Mouse (Mus musculus) WW6 (cell line): ENCODE measurements around the gene Ggps1.
"Not testable (repeated sequence)": the region's sequence is repeated elsewhere in the genome, so short reads cannot be mapped to it uniquely, and the experiment has no call there.

Experiments
- DNase-seq: peaks from one replicate; pipeline ENCODE4 v3.0.0-alpha.2; 2013; ENCODE audit warnings: low read depth, low spot score

The Ggps1 gene

DNA sequence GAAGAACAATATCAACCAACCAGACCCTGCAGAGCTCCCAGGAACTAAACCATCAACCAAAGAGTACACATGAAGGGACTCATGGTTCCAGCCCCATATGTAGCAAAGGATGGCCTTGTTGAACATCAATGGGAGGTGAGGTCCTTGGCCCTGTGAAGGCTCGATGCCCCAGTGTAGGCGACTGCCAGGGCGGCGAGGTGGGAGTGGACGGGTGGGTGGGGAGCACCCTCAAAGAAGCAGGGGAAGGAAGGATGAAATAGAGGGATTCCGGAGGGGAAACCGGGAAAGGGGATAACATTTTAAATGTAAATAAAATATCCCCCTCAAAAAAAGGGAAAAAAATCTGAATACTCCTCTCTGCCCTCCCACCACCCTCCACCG is 24.4 kb downstream of the Ggps1 start:
- no peak for DNase-seq

DNA sequence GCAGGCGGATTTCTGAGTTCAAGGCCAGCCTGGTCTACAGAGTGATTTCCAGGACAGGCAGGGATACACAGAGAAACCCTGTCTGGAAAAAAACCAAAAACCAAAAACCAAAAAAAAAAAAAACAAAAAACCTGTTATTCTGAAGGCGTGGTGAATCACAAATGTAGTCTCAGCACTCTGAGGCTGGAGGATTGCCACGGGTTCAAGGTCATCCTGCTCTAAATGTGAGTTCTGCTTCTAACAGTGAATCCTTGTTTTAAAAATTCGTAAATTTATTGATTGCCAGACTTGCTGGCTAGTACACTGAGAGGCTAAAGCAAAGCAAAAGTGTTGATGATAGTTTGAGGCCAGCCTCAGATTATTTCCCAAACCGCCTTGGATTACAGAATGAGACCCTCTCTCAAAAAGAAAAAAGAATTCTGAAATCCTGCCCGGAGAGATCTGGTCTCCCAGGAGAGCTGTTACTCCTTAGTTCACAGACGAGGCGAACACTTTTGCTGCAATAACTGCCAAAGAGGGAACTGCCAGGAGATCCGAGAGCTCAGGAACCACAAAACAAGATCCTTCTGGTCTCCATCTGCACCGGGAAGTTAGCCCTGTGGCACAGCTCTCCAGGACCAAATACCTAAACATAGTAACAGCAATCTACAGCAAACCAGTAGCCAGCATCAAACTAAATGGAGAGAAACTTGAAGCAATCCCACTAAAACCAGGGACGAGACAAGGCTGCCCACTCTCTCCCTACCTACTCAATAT is 27.2 kb downstream of the Ggps1 start:
- no peak for DNase-seq

DNA sequence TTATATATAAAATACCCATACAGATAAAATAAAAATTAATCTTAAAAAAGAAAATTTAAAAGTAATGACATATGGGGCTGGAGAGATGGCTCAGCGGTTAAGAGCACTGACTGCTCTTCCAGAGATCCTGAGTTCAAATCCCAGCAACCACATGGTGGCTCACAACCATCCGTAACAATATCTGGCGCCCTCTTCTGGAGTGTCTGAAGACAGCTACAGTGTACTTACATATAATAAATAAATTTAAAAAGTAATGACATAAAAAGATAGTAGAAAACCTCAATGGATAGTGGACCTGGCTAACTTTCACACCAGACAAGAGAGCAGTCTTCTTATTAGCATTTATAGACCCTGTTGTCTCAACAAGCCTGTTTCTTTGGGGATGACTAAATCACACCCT is 27.9 kb downstream of the Ggps1 start:
- not testable (repeated sequence) for DNase-seq

DNA sequence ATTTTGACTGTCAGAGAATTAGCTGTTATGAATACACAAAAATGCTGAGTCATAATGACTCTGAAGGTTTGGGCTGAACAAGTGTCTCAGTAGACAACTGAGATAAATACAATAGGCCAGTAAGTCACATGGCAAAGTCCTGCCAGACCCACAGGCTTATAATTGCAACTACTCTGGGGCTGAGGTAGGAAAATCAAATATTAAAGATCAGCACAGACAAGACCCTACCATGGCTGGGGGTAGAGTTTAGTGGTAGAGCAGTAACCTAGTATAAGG is 29.3 kb downstream of the Ggps1 start:
- no peak for DNase-seq

DNA sequence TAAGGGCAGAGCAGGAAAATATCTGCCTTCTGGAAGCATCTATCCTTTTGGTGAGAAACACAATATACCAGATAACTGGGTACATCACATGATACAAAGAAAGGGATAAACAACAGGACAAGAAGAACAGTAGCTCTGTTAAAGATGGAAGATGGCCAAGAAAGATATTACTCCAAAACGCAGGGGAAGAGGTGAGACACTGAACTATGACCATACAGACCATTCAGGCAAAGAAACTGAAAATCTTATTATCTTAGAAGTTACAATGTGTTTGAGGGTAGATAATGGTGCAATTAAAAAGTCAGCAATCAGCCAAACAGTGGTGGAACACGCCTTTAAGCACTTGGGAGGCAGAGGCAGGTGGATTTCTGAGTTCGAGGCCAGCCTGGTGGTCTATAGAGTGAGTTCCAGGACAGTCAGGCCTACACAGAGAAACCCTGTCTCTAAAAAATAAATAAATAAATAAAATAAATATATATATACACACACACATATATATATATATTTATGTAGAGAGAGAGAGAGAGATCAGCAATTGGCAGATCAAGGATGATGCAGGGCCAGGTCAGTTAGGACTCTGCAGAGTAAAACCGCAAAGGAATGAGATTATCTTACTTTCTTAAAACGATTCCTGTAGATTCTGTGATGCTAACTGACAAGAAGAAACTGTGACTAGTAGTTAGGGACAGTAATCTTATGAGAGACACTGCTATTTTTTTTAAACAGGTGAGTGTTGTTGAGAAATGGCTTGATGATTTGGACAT is 29.8 kb downstream of the Ggps1 start:
- DNase-seq, result no peak

DNA sequence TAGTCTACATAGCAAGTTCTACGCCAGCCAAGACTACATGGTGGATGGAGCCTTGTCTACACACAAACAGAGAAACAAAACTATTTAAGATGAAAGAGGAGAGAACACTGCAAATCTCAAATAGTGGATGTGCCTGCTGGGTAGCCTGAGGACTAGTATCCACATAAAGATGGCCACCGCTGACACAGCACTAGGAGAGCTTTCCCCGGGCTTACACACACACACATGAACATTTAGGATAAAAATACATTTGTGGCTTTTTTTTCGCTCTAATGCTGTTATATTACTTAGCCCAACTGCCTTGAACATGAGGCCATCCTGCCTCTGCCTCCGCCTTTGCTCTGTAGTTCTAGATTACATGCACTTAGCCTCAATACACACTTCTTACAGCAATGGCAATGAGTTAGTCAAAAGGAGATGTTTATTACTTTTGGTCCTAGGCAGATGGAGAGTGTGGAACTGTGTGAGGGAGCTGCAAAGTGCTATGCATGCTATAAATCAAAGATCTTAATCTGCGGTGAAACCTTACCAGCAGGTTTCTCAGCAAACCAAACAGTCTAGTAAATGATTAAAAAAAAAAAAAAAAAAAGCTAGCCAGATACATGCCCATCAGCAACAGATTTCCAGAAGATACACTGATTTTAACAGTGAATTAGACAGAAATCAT is 37.0 kb downstream of the Ggps1 start:
- no peak for DNase-seq

DNA sequence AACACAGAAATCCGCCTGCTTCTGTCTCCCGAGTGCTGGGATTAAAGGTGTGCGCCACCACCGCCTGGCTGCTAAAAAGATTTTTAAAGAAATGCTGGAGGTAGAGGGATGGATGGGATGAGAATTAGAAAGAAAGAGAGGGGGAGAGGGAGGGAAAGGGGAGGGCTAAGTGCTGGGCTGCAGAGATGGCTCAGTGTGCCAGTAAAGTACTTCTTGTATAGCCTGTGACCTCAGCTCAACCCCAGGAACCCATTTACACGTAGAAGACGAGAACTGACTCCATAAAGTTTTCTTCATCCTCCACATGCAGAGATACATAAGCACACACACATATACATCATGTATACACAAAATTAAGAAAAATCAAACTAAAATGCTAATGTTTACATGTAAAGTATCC is 37.7 kb downstream of the Ggps1 start:
- DNase-seq, result no peak

DNA sequence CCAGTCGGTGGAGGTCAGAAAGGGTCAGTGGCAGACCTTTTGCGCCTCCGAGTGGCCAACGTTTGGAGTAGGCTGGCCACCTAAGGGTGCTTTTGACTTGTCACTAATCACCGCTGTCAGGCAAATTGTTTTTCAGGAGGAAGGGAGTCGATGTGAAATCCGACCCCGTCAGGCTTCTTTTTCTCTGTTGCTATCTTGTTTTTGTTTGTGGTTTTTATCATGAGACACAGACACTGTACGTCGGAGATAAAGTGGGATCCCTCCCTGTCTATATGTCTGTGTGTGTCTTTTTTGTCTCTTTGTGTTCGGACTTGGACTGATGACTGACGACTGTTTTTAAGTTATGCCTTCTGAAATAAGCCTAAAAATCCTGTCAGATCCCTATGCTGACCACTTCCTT is 41.9 kb downstream of the Ggps1 start:
- not testable (repeated sequence) for DNase-seq

DNA sequence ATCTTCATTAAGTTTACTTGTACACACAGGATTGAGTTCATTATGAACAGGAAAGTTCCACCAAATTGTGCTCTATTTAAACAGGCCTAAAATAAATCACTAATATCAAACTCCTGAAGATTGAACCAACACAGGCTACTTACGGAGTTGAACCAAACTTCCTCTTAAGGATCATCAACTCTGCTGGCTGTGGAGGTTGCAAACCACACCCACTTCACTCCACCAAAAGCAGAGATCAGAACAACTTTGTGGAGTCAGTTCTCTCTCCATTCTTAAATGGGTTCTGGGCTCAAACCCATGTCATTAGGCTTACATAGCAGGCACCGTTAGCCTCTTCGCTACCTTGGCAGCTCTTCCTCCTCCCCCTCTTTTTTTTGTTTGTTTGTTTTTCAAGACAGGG is 44.4 kb downstream of the Ggps1 start:
- DNase-seq, result no peak

DNA sequence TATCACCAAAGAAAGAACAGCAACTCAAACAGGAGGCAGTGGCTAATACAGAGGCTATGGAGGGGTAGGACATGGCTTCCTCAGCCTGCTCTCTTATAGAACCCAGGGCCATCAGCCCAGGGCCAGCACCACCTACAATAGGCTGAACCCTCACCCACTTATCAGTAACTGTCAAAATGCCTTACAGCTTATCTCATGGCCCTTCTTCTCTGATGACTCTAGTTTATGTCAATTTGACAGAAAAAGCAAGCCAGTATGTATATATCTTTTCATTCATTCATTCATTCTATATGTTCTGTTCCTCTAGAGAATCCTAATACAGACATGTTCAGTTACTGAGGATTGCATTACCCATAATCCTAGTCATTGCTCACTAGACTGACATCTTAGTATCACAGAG is 45.0 kb downstream of the Ggps1 start:
- DNase-seq, result no peak

DNA sequence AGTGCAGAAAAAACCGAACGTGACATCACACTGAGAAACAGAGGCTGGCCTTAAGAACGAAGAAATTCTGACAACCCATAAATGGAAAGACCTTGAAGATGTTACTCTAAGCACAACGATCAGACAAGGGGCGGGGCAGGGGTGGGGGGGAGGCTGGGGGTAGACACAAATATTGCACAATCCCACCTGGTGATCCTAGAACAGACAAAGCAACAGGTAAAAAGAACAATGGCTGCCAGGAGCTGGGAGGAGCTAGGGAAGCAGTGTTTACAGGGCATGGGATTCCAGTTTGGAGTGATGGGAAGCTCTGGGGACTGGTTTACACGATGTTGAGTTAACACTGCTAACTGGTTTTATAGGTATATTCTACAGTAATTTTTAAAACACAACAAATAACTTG is 47.7 kb downstream of the Ggps1 start:
- DNase-seq, result no peak

DNA sequence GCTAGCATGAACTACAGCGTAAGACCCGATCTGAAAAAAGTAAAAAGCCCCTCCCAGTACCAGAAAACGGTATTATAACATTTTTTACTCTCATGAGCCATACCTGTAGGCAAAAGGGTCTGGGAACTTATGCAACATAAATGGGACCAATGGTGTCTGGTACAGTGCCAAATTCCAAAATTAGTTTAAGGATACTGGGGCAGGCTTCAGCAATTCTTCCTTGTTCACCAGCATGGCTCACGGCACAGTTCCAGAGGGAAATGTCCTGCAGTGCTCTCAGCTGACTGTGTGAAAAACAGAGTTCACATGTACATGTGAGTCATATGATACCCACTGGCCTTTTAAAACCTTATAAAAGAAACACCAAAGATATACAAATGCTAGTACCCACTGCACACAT is 48.7 kb downstream of the Ggps1 start:
- no peak for DNase-seq

DNA sequence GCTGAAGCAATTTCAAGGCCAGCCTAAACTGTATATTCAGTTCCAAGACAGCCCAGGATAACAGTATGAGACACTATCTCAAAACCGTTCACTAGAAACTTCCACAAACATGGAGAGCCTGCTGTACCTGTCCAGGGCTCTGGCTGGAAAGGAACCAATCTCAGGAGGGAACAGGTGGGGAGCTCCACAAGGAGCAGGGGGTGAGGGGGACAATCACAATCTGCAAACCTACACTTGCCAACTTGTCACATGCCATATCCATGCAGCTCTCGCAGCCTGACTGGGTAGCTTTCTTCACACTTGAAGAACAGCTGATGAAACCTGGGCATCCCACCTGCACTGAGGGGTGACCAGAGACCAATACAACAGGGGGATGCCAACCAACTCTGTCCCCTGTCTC is 49.3 kb downstream of the Ggps1 start:
- no peak for DNase-seq

DNA sequence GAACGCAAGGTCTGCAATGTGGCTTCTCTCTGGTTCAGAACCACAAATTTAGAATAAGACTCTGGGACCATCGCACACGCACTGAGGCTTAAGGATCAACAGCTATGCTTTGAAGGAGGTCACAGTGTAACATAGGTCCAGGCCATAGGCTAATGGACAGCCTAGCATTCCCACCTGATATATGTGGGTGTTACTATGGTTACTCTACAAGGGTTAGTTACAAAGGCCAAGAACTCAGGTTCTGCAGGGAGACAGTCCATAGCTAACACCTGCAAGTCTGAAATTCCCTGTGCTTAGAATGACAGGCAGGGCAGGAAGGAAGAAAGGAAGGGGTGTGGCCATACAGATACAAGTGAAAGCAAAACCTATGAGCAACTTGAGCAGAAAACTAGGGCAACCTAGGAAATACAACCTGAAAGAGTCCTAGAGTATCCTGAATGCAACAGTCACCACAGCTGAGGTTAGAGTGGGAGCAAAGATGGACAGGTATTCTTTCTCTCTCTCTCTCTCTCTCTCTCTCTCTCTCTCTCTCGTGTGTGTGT is 51.8 kb downstream of the Ggps1 start:
- DNase-seq, result no peak

DNA sequence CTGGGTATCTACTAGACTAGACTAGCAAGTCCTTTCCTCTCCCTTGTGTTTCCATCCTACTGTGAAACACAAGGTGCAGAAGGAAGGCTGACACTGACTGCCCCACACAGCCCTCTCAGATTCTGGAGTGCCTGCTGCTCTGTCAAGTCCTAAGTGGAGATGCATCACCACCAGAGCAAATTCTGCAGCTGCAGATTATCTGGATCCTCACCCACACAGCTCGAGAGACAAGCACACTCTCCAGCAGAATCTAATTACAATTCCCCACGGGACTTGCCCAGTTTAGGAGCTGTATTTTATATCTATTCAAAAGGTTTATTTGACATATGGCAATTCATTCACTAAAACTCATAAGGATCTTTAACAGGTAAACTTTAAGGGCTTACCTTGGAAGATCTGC is 57.2 kb downstream of the Ggps1 start:
- no peak for DNase-seq

DNA sequence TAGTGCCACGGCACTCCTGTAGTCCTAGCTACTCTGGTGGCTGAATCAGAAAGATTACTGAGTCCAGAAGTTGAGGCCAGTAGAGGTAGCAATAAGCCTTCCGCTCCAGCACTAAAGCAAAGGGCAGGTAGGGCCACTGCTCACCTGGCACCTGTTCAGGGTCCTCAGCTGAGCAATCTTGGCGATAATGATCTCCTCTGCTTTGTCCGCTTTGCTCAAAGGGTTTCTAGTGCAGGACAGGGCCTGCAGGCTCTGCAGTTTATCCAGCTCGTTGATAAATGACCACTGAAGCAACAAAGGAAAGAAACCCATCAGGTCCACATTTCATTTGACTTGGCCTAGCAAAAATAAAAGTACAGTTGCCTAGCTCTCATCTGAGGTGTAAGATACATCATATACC is 58.3 kb downstream of the Ggps1 start:
- DNase-seq, result no peak

DNA sequence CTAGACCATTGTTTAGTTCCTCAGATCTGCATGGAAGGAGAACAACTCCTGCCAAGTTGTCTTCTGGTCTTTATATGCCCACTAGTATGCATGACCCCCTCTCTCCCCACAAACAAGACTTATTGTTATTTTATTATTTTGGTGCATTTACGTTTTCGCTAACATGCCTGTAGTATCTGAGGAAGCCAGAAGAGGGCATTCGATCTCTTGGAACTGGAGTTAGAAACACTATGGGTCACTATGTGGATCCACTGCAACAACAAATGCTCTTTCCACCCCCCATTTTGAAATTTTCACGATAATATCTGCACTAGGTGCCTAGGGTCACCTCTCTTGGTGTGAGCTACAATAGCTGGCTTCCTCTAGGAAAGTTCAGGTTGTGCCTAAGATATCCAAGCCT is 59.2 kb downstream of the Ggps1 start:
- DNase-seq, result no peak

DNA sequence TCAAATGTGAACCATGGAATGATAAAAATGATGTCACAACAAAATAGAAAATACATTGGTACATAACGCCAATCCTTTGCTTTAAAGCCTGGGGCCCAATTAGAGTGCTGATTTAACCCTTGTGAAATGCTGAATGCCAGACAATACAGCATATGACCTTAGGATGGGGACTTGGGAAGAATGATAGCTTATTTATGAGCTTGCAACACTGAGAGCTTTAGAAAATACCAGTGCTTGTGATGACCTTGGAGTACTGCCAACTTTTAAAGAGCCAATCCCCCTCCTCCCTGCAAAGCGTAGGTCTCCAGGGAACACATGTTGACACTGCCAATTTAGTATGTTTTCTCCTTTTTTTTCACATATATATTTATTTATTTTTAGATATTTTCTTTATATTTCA is 60.6 kb downstream of the Ggps1 start:
- no peak for DNase-seq
